Mouse (Mus musculus) stomach, postnatal 0 days (tissue): Measurements from ENCODE around the gene Crebl2. TPM values are rescaled to one million over a fixed set of nuclear protein-coding genes. Genes with fewer than 3 reads are reported as not detected.

Experiments used
- ATAC-seq: fragments of 200-750 bp; cut with Nextera tagmentation; 2 replicates; pipeline ENCODE4 v1.8.0; 2017; ENCODE audit not compliant: low FRiP score, low TSS enrichment
- DNase-seq: peaks from one replicate; pipeline ENCODE4 v3.0.0-alpha.2; 2016; ENCODE audit warnings: low spot score
- H3K27ac ChIP-seq: fragments of 300-500 bp; sonication (generic); replicated peaks from 2 replicates; pipeline ENCODE4 v1.5.1; 2014; ENCODE audit warnings: mild to moderate bottlenecking, control low read depth
- H3K27me3 ChIP-seq: fragments of 300-500 bp; sonication (generic); 2 replicates; pipeline ENCODE4 v1.6.1; 2014; ENCODE audit warnings: low read length; ENCODE audit not compliant: control insufficient read depth, insufficient read depth
- H3K36me3 ChIP-seq: fragments of 300-500 bp; sonication (generic); 2 replicates; pipeline ENCODE4 v1.6.1; 2014; ENCODE audit warnings: low read length, mixed read lengths; ENCODE audit not compliant: control insufficient read depth, insufficient read depth
- H3K4me1 ChIP-seq: fragments of 300-500 bp; sonication (generic); replicated peaks from 2 replicates; pipeline ENCODE4 v1.6.1; 2014; ENCODE audit warnings: antibody characterized with exemption; ENCODE audit not compliant: control insufficient read depth, insufficient read depth
- H3K4me2 ChIP-seq: fragments of 300-500 bp; sonication (generic); replicated peaks from 2 replicates; pipeline ENCODE4 v1.6.1; 2014; ENCODE audit warnings: low read depth, mild to moderate bottlenecking, control low read depth, moderate library complexity
- H3K4me3 ChIP-seq: fragments of 300-500 bp; sonication (generic); 2 replicates; pipeline ENCODE4 v1.5.1; 2014; ENCODE audit warnings: low read depth, low read length, control low read depth
- H3K9ac ChIP-seq: fragments of 300-500 bp; sonication (generic); 2 replicates; pipeline ENCODE4 v1.6.1; 2014; ENCODE audit warnings: mild to moderate bottlenecking, low read length, control low read depth, mixed read lengths
- H3K9me3 ChIP-seq: fragments of 300-500 bp; sonication (generic); 2 replicates; pipeline ENCODE4 v1.6.1; 2016; ENCODE audit warnings: low read length; ENCODE audit not compliant: control insufficient read depth
- CTCF ChIP-seq: IDR thresholded peaks from 2 replicates; pipeline ENCODE4 v1.5.1; 2016; ENCODE audit warnings: antibody characterized with exemption, low read depth, mild to moderate bottlenecking, moderate library complexity
- EP300 ChIP-seq: optimal IDR thresholded peaks from 2 replicates; pipeline ENCODE3; 2016; ENCODE audit warnings: antibody characterized with exemption
- WGBS: fragments of 180-500 bp; shearing (Covaris S2); extraction: QIAGEN DNeasy Blood & Tissue Kit; methylation state at CpG from one replicate; pipeline ENCODE4 v1.1.7; 2014; 5-methylcytosine and 5-hydroxymethylcytosine counted together
- polyA plus RNA-seq: library from polyadenylated mRNA; unstranded; fragments of >200 nt; fragmentation: Nextera tagmentation; extraction: Ambion mirVana; gene quantifications from 2 replicates; pipeline ENCODE4 v1.2.1, GENCODE M21; 2015

Crebl2 gene
- polyA plus RNA-seq, 1 experiment from 2014 or later: 4.7 TPM

- no peaks in the 10 kb centered on the region for H3K36me3 ChIP-seq
- H3K27me3 ChIP-seq: no peaks in the 10 kb centered on the region
- peak overlapping the region; percentile 43 for H3K4me3 ChIP-seq
- H3K4me2 ChIP-seq: peak overlapping the region; percentile 62
- H3K9me3 ChIP-seq: no peaks in the 10 kb centered on the region
- H3K9ac ChIP-seq: peak overlapping the region; percentile 75
- no peak overlapping the region for H3K27ac ChIP-seq
- 29% methylated on average over 15 of the region's 15 CpGs for WGBS
- ATAC-seq (no peak), DNase-seq (no peak)
- TF ChIP-seq CTCF (no peak), EP300 (no peak)
- H3K4me1 ChIP-seq: no peaks in the 10 kb centered on the region
Observed at GRCm38 (mm10) chr6:134896570-134897436, 66.8 kb downstream of the Crebl2 start.

DNA sequence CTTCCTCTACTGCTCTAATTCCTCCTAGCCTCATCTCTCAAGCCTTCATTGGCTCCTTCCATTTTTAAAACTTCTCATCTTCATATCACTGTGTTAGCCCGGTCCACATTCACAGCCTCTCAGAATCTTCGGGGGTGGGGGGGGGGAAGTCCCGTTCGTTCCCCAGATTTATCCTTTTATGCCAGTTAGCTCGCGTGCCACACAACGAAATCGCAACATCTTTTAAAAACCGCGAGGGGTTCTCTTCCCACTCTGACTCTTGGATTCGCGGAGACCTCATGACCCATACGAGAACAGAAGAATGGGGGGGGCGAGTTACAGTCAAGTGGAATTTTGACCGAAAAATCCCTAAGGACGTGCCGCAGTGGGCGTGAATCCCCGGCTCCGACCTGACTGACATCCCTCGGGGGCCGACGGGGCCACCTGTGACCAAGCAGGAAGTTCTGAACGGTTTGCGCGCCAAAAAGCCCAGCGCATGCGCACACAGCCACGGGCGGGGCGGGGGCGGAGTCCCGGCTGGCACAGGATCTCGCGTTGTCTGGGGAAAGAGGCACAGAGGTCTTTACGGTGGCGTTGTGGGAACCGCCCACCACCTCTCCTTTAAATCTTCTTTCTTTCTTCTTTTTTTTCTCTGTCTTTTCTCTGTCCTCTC, 67.6 kb downstream of the Crebl2 start:
- Histone ChIP-seq H3K4me3 (peak overlapping the region; percentile 43), H3K27me3 (no peaks in the 10 kb centered on the region), H3K9me3 (no peaks in the 10 kb centered on the region), H3K9ac (peak overlapping the region; percentile 75), H3K4me1 (no peaks in the 10 kb centered on the region), H3K27ac (peak overlapping the region; percentile 98), H3K4me2 (peak overlapping the region; percentile 62), H3K36me3 (no peaks in the 10 kb centered on the region)
- under 1% methylated on average over 38 of the region's 38 CpGs for WGBS
- TF ChIP-seq EP300 (peak; percentile 90), CTCF (no peak)
- ATAC-seq (peak; percentile 90), DNase-seq (peak; percentile 98)

GRCm38 (mm10) chr6:134898095-134898965, 68.4 kb downstream of the Crebl2 start, which contains the start of gene Gpr19:
TSS of gene Gpr19 (minus strand) at chr6:134898578.
- DNase-seq: peak; percentile 95
- Histone ChIP-seq H3K9me3 (no peaks in the 10 kb centered on the region), H3K4me3 (peak within 1 kb of the TSS; percentile 43), H3K4me2 (peak within 1 kb of the TSS; percentile 62), H3K27me3 (no peaks in the 10 kb centered on the region), H3K27ac (peak within 1 kb of the TSS; percentile 98), H3K9ac (peak within 1 kb of the TSS; percentile 75), H3K36me3 (no peaks in the 10 kb centered on the region), H3K4me1 (no peaks in the 10 kb centered on the region)
- peak; percentile 93 for ATAC-seq
- WGBS: under 1% methylated on average over 51 of the region's 51 CpGs
- TF ChIP-seq CTCF: peak; percentile 59
- TF ChIP-seq EP300: no peak

GRCm38 (mm10) chr6:134903368-134903767, 73.4 kb downstream of the Crebl2 start:
- no peak overlapping the region for H3K4me3 ChIP-seq
- H3K36me3 ChIP-seq: no peaks in the 10 kb centered on the region
- H3K27ac ChIP-seq: no peak overlapping the region
- no peak for TF ChIP-seq CTCF
- no peak for TF ChIP-seq EP300
- DNase-seq: no peak
- no peaks in the 10 kb centered on the region for H3K9me3 ChIP-seq
- H3K4me1 ChIP-seq: no peaks in the 10 kb centered on the region
- H3K9ac ChIP-seq: no peak overlapping the region
- no peak overlapping the region for H3K4me2 ChIP-seq
- no peak for ATAC-seq
- WGBS: 87% methylated on average over 4 of the region's 4 CpGs
- no peaks in the 10 kb centered on the region for H3K27me3 ChIP-seq

DNA sequence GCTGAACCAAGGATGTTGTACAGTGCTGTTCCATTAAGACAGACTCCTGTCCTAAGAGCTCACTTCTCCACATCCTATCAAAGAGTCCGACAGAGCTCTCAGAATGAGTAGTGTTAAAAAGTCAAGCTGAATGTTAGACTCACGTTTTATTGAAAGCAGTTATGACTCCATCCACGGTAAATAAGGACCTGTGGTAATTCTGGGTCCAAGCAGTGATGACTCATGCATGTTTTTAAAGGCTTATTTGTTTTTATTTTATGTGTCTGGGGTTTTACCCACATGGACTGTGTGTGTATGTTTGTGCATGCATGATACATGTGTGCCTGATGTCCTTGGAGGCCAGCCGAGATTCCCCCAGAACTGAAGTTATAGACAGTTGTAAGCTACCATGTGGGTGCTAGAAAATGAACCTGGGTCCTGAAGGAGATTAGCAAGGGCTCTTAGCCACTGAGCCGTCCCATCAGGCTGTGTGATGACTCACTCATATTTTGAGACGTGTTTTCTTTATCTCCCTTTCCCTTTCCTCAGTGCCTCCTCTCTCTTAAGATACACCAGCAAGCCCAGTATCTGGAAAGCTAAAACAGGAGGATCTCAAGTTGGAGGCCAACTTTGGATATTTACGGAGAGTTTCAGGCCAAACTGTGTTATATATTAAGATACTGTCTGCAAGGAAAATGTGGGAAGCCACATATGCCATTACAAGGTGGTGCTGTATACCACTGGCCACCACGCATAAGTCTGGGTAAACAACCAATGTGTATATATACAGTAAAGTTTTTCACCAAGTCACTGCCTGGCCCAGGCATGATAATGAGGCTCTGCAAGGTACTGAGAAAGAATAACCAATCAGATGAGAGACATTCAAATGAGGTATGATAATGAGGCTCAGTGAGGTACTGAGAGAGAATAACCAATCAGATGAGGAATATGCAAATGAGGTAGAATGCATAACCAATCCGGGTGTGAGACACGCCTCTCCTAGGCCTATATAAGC, 74.2 kb downstream of the Crebl2 start:
- ATAC-seq (no peak), DNase-seq (no peak)
- Histone ChIP-seq H3K36me3 (no peaks in the 10 kb centered on the region), H3K27ac (no peak overlapping the region), H3K9me3 (no peaks in the 10 kb centered on the region), H3K9ac (no peak overlapping the region), H3K4me1 (no peaks in the 10 kb centered on the region), H3K4me3 (no peak overlapping the region), H3K4me2 (no peak overlapping the region), H3K27me3 (no peaks in the 10 kb centered on the region)
- 79% methylated on average over 10 of the region's 10 CpGs for WGBS
- TF ChIP-seq EP300: no peak
- TF ChIP-seq CTCF: no peak
